Mouse (Mus musculus) midbrain, embryonic 14.5 days (tissue): ENCODE measurements around the gene Ssbp2. TPM values are rescaled to one million over a fixed set of nuclear protein-coding genes. Genes with fewer than 3 reads are reported as not detected.
A peak's percentile ranks its signal among the peaks of the same experiment; 100 is the strongest.

Source experiments
- ATAC-seq: fragments of 200-750 bp; cut with Nextera tagmentation; 2 replicates; pipeline ENCODE4 v1.8.0; 2017; ENCODE audit warnings: moderate number of reproducible peaks, moderate library complexity; ENCODE audit not compliant: low FRiP score, low TSS enrichment
- DNase-seq: peaks from one replicate; pipeline ENCODE4 v3.0.0-alpha.2; 2015
- H3K27ac ChIP-seq: fragments of 300-500 bp; sonication (generic); replicated peaks from 2 replicates; pipeline ENCODE4 v1.5.1; 2014; ENCODE audit warnings: mild to moderate bottlenecking, low read depth, low read length, moderate library complexity
- H3K27me3 ChIP-seq: fragments of 300-500 bp; sonication (generic); 2 replicates; pipeline ENCODE4 v1.6.1; 2014; ENCODE audit warnings: low read length, control low read depth, mixed read lengths; ENCODE audit not compliant: control insufficient read depth, insufficient read depth
- H3K36me3 ChIP-seq: fragments of 300-500 bp; sonication (generic); 2 replicates; pipeline ENCODE4 v1.6.1; 2014; ENCODE audit warnings: low read length, control low read depth; ENCODE audit not compliant: control insufficient read depth, insufficient read depth
- H3K4me1 ChIP-seq: fragments of 300-500 bp; sonication (generic); 2 replicates; pipeline ENCODE4 v1.6.1; 2014; ENCODE audit warnings: mild to moderate bottlenecking, antibody characterized with exemption, low read length, control low read depth; ENCODE audit not compliant: control insufficient read depth, insufficient read depth
- H3K4me2 ChIP-seq: fragments of 300-500 bp; sonication (generic); 2 replicates; pipeline ENCODE4 v1.6.1; 2014; ENCODE audit warnings: mild to moderate bottlenecking, low read length, moderate library complexity
- H3K4me3 ChIP-seq: fragments of 300-500 bp; sonication (generic); replicated peaks from 2 replicates; pipeline ENCODE4 v1.5.1; 2014; ENCODE audit warnings: low read depth, low read length
- H3K9ac ChIP-seq: fragments of 300-500 bp; sonication (generic); replicated peaks from 2 replicates; pipeline ENCODE4 v1.6.1; 2014; ENCODE audit warnings: mild to moderate bottlenecking, low read length, moderate library complexity
- H3K9me3 ChIP-seq: fragments of 300-500 bp; sonication (generic); 2 replicates; pipeline ENCODE4 v1.6.1; 2016; ENCODE audit warnings: low read length, control low read depth, mixed read lengths; ENCODE audit not compliant: control insufficient read depth
- WGBS: fragments of 180-500 bp; shearing (Covaris S2); extraction: QIAGEN DNeasy Blood & Tissue Kit; methylation state at CpG from one replicate; pipeline ENCODE4 v1.1.7; 2014; 5-methylcytosine and 5-hydroxymethylcytosine counted together
- polyA plus RNA-seq: library from polyadenylated mRNA; unstranded; fragments of >200 nt; fragmentation: Nextera tagmentation; extraction: Ambion mirVana; gene quantifications from 2 replicates; pipeline ENCODE4 v1.2.1, GENCODE M21; 2014

Ssbp2 gene
- polyA plus RNA-seq, 1 experiment from 2014 or later, result 283 TPM

- Histone ChIP-seq H3K9me3 (no peaks in the 10 kb centered on the region), H3K4me1 (no peaks in the 10 kb centered on the region), H3K27me3 (no peaks in the 10 kb centered on the region), H3K36me3 (no peaks in the 10 kb centered on the region), H3K4me3 (no peak overlapping the region), H3K9ac (no peak overlapping the region), H3K27ac (no peak overlapping the region), H3K4me2 (no peak overlapping the region)
- ATAC-seq (no peak), DNase-seq (no peak)
- 81% methylated on average over 3 of the region's 3 CpGs for WGBS
Observed at GRCm38 (mm10) chr13:91725130-91725529, 265.0 kb downstream of the Ssbp2 start.

GRCm38 (mm10) chr13:91727899-91728298 is 267.8 kb downstream of the Ssbp2 start:
- DNase-seq (no peak), ATAC-seq (no peak)
- H3K9ac ChIP-seq, result no peak overlapping the region
- H3K4me1 ChIP-seq, result no peaks in the 10 kb centered on the region
- H3K4me2 ChIP-seq, result no peak overlapping the region
- no peaks in the 10 kb centered on the region for H3K27me3 ChIP-seq
- H3K36me3 ChIP-seq, result no peaks in the 10 kb centered on the region
- H3K9me3 ChIP-seq, result no peaks in the 10 kb centered on the region
- H3K27ac ChIP-seq, result no peak overlapping the region
- H3K4me3 ChIP-seq, result no peak overlapping the region

DNA sequence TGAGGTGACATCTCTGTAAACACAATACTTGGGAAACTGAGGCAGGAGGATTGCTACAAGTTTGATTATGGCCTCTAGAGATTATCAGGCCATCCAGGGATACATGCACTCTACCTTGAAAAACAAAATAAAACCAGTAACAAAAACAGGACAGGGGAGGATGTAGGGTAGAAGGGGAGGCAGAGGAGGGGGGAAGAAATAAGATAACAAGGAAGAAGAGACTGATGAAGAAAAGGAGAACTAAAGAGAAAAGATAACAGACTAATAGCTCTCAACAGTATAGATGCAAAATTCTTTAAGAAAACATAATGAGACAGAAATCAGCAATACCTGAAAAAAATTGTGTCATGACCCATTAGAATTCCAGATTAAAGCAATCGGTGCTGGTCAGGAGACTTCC is 277.1 kb downstream of the Ssbp2 start:
- H3K9me3 ChIP-seq, result no peaks in the 10 kb centered on the region
- no peak overlapping the region for H3K4me3 ChIP-seq
- H3K4me1 ChIP-seq, result peaks cover 5% of the 10 kb centered on the region; the same call in 1 of the 2 replicates
- no peaks in the 10 kb centered on the region for H3K36me3 ChIP-seq
- H3K4me2 ChIP-seq, result no peak overlapping the region
- 95% methylated on average over 1 of the region's 1 CpGs for WGBS
- no peaks in the 10 kb centered on the region for H3K27me3 ChIP-seq
- no peak for ATAC-seq
- H3K27ac ChIP-seq, result no peak overlapping the region
- no peak overlapping the region for H3K9ac ChIP-seq
- no peak for DNase-seq

GRCm38 (mm10) chr13:91740851-91741250 is 280.8 kb downstream of the Ssbp2 start:
- ATAC-seq (no peak), DNase-seq (no peak)
- Histone ChIP-seq H3K4me2 (peak overlapping the region; percentile 80), H3K9me3 (no peaks in the 10 kb centered on the region), H3K27me3 (no peaks in the 10 kb centered on the region), H3K9ac (peak overlapping the region; percentile 63; the same call in 1 of the 2 replicates), H3K27ac (no peak overlapping the region), H3K4me3 (peak overlapping the region; percentile 44), H3K36me3 (no peaks in the 10 kb centered on the region), H3K4me1 (peaks cover 5% of the 10 kb centered on the region; the same call in 1 of the 2 replicates)
- 66% methylated on average over 6 of the region's 6 CpGs for WGBS

- Histone ChIP-seq H3K36me3 (no peaks in the 10 kb centered on the region), H3K27ac (no peak within 1 kb of the TSS), H3K4me3 (peak within 1 kb of the TSS; percentile 44), H3K4me1 (peaks cover 5% of the 10 kb centered on the region; the same call in 1 of the 2 replicates), H3K27me3 (no peaks in the 10 kb centered on the region), H3K4me2 (peak within 1 kb of the TSS; percentile 80), H3K9me3 (no peaks in the 10 kb centered on the region), H3K9ac (peak within 1 kb of the TSS; percentile 63)
- DNase-seq, result peak; percentile 63
- ATAC-seq, result peak; percentile 69
- 10% methylated on average over 45 of the region's 45 CpGs for WGBS
Observed at GRCm38 (mm10) chr13:91741280-91742047, 281.4 kb downstream of the Ssbp2 start, which contains the start of gene Acot12. Gene Acot12 (plus strand): TSS chr13:91741512.

GRCm38 (mm10) chr13:91743180-91743579 is 283.1 kb downstream of the Ssbp2 start:
- no peak overlapping the region for H3K4me3 ChIP-seq
- DNase-seq, result no peak
- 78% methylated on average over 3 of the region's 3 CpGs for WGBS

GRCm38 (mm10) chr13:91746470-91746869 is 286.4 kb downstream of the Ssbp2 start:
- 94% methylated on average over 5 of the region's 5 CpGs for WGBS
- no peak overlapping the region for H3K27ac ChIP-seq
- no peaks in the 10 kb centered on the region for H3K27me3 ChIP-seq
- no peak overlapping the region for H3K9ac ChIP-seq
- H3K9me3 ChIP-seq, result no peaks in the 10 kb centered on the region
- H3K4me3 ChIP-seq, result no peak overlapping the region
- no peaks in the 10 kb centered on the region for H3K36me3 ChIP-seq
- no peak for ATAC-seq
- H3K4me2 ChIP-seq, result no peak overlapping the region
- peaks cover 3% of the 10 kb centered on the region; the same call in 1 of the 2 replicates for H3K4me1 ChIP-seq
- no peak for DNase-seq

More at GRCm38 (mm10) chr13:91743180-91743579, 283.1 kb downstream of the Ssbp2 start:
- Histone ChIP-seq H3K4me2 (no peak overlapping the region), H3K27me3 (no peaks in the 10 kb centered on the region), H3K36me3 (no peaks in the 10 kb centered on the region), H3K9me3 (no peaks in the 10 kb centered on the region), H3K27ac (no peak overlapping the region), H3K9ac (no peak overlapping the region), H3K4me1 (peaks cover 5% of the 10 kb centered on the region; the same call in 1 of the 2 replicates)
- ATAC-seq, result no peak

DNA sequence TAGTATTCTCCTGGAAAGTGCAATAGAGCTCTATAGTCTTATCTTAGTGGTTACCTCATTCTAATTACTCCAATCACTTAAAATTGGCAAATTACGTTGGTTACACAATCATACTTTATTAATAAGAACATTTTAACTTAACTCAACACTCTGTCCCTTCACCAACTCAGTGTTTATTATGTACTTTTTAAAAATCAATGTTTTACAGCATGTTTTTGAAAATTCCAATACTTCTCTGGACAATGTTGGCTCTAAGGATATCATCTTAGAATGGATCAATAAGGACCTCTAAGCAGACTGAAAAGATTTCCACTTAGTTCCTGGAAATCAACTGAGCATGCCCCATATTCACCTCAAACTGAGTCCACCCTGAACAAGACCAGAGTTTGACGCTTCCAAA is 288.3 kb downstream of the Ssbp2 start:
- DNase-seq (no peak), ATAC-seq (no peak)
- H3K9me3 ChIP-seq, result no peaks in the 10 kb centered on the region
- no peak overlapping the region for H3K9ac ChIP-seq
- WGBS, result 89% methylated on average over 2 of the region's 2 CpGs
- H3K27ac ChIP-seq, result no peak overlapping the region
- H3K4me3 ChIP-seq, result no peak overlapping the region
- no peaks in the 10 kb centered on the region for H3K27me3 ChIP-seq
- H3K36me3 ChIP-seq, result no peaks in the 10 kb centered on the region
- no peak overlapping the region for H3K4me2 ChIP-seq
- H3K4me1 ChIP-seq, result no peaks in the 10 kb centered on the region

GRCm38 (mm10) chr13:91749981-91750380 is 289.9 kb downstream of the Ssbp2 start:
- no peak for ATAC-seq
- no peaks in the 10 kb centered on the region for H3K27me3 ChIP-seq
- H3K4me3 ChIP-seq, result no peak overlapping the region
- no peak for DNase-seq
- H3K36me3 ChIP-seq, result no peaks in the 10 kb centered on the region
- no peaks in the 10 kb centered on the region for H3K4me1 ChIP-seq
- no peak overlapping the region for H3K9ac ChIP-seq
- no peaks in the 10 kb centered on the region for H3K9me3 ChIP-seq
- no peak overlapping the region for H3K4me2 ChIP-seq
- 92% methylated on average over 4 of the region's 4 CpGs for WGBS
- H3K27ac ChIP-seq, result no peak overlapping the region
